Mouse (Mus musculus) spleen, postnatal 4 days (tissue): Measurements from ENCODE around the gene Kcnj6.
"Not testable (repeated sequence)": the region's sequence is repeated elsewhere in the genome, so short reads cannot be mapped to it uniquely, and the experiment has no call there.

ENCODE experiments used
- DNase-seq, 2 experiments: peaks; one replicate each; pipeline ENCODE4 v3.0.0; 2022; ENCODE audit warnings: low spot score in 2 of 2

Gene Kcnj6

GRCm38 (mm10) chr16:94852407-94853160 is 144.9 kb downstream of the Kcnj6 start:
- DNase-seq = no peak

GRCm38 (mm10) chr16:94850393-94850792 is 147.1 kb downstream of the Kcnj6 start:
- DNase-seq = no peak

GRCm38 (mm10) chr16:94845996-94846395 is 151.5 kb downstream of the Kcnj6 start:
- DNase-seq = no peak

- no peak for DNase-seq
Measured at GRCm38 (mm10) chr16:94844769-94845168, 152.7 kb downstream of the Kcnj6 start.

- no peak for DNase-seq
Measured at GRCm38 (mm10) chr16:94839398-94839797, 158.1 kb downstream of the Kcnj6 start.

- no peak for DNase-seq
Measured at GRCm38 (mm10) chr16:94837881-94838280, 159.6 kb downstream of the Kcnj6 start.

DNA sequence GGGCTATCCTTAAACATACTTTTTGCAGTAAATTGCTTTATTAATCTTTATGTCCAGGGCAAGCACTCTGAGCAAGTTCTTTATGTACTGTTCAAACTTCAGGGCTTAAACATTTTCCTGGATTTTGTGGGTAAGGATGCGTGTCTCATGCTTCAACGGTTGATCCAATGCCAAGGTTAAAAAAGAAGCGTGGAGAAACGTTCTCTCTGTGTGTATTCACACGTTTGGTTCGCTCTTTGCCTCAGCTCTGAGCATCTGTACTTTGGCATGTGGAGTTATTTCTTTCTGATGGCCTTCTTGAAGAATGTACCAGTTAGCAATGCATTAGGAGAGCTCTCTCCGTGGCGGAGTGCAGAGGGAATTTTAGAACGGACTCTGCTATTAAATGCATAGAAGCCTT is 163.0 kb downstream of the Kcnj6 start:
- no peak for DNase-seq

- DNase-seq = no peak
Measured at GRCm38 (mm10) chr16:94828166-94828565, 169.3 kb downstream of the Kcnj6 start.

GRCm38 (mm10) chr16:94827092-94827585 is 170.4 kb downstream of the Kcnj6 start:
- no peak for DNase-seq

- no peak for DNase-seq
Measured at GRCm38 (mm10) chr16:94825274-94825673, 172.2 kb downstream of the Kcnj6 start.

DNA sequence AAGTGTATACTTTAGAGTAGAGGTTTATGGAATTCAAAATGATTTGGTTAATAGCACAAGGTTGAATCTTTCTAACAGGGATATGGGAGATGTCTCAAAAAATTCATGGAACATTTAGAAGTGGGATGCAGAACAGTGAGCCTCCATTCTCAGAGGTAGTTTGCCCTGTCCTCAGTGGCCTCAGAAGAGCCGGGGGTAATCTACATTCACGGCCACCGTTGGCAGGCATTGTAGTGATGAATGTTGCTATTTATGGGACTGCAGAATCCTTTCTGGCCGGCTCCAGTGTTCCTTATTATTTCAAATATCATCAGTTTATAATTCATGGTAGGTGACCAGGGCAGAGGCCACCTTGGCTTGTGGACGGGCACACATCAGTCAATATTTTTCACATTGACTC is 174.9 kb downstream of the Kcnj6 start:
- no peak for DNase-seq

GRCm38 (mm10) chr16:94821610-94822009 is 175.9 kb downstream of the Kcnj6 start:
- DNase-seq = no peak

GRCm38 (mm10) chr16:94816391-94816790 is 181.1 kb downstream of the Kcnj6 start:
- DNase-seq = no peak

DNA sequence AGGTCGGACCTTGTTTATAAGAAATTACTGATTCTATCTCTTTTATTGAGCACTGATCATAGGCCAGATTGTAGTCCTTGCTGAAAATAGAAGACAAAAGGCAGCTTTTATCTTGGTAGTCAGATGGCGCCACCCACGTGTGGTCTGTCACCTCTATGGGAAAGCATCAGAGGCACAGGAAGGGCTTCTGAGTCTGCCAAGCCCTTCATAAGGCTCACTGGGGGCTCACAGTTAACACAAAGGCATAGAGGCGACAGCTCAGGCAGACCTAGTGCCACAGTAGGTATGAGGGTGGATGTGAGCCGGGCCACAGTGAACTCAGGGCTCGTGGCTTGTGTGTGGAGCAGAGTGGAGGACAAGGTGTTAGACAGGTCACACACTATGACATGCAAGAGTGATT is 181.6 kb downstream of the Kcnj6 start:
- no peak for DNase-seq

- DNase-seq = not testable (repeated sequence)
Measured at GRCm38 (mm10) chr16:94809286-94809685, 188.2 kb downstream of the Kcnj6 start.

GRCm38 (mm10) chr16:94798241-94798640 is 199.3 kb downstream of the Kcnj6 start:
- no peak for DNase-seq

DNA sequence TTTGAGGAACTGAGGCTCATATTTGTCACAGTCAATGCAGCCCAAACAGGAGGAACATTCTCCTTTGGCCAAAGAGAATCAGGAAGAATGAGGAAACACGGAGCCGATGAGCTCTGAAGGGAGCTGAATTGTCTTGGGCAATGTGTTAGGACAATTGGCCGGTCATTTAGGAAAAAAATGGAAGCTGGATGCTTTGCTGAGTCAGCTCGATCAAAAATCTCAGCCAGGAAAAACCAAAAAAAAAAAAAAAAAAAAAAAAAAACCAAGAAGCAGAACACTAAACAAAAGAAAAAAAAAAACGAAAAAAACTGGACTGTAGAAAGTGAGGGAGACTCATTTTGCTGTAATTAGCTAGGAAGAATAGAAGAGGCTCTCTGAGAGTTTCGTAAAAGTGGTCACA is 200.1 kb downstream of the Kcnj6 start:
- DNase-seq = no peak

GRCm38 (mm10) chr16:94793041-94793440 is 204.5 kb downstream of the Kcnj6 start:
- DNase-seq = no peak

DNA sequence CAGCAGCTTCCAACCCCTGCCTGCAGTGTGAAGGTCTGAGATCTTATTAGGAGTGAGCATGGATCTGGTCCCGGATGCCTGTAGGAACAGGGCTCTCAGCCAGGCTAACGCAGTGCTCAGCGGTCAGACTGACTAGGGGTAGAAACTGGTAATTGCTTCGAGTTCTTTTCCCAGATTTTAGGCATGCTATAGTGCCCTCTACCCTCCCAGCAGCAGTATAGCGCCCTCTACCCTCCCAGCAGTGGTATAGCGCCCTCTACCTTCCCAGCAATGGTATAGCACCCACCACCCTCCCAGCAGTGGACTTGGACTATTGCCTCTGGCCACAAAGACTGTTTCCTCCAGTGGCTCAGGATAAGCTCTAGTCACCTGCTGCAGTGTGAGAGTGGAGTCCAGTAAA is 207.5 kb downstream of the Kcnj6 start:
- DNase-seq = no peak

GRCm38 (mm10) chr16:94788716-94789115 is 208.8 kb downstream of the Kcnj6 start:
- no peak for DNase-seq

DNA sequence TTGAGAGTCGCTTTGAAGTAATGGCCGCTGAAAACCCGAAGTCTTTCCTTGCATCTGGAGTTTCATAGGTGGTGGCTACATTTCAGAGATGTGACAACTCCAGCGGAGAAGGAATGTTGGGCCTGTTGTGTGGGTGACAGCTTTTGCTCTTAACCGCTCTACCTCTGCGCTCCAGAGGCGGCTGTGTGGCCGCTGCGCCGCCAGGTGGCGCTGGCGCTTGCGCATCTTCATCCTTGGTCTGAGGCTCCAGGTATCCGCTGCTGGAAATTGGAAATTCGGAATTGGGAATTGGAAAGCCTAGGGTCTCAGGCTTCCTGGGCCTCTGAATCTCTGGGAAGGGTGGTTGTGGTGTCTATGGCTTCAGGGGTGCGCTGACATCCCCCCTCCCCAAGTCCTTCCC is 209.3 kb downstream of the Kcnj6 start:
- peak in 1 of 2 experiments; percentile 67 for DNase-seq

DNA sequence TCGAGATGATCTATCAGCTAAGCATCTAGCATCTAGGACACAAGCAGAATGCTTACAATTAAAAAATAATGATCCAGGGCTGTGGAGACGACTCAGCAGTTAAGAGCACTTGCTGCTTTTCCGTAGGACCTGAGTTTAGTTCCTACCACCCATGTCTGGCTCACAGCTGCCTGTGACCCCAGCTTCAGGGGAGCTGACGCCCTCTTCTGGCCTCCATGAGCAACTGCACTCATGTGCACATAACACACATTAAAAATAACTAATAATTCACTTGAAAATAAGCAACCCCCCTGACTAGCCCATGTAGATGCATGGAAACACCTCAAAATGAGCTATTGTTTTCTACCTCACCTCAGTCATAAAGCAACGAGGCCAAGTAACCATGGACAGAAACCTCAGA is 211.6 kb downstream of the Kcnj6 start:
- DNase-seq = no peak

DNA sequence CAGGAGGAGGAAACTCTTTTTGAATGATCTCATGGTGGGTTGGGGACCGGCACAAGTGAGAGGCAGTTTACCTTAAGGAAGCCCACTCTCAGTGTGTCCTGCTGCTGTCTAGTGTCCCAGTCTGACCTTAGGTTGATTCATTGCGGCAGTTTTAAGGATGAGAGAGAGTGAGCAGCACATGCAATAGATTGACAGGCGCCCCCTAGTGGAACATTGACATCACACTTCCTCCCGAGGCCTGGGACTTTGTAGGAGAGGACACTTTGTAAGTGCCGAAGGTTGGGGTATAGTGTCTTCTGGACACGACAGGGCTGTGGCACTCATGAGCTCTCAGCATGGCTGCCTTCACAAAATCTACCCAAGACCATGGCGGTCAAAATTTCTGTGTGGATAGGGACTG is 213.8 kb downstream of the Kcnj6 start:
- no peak for DNase-seq
